Mouse (Mus musculus) right cerebral cortex, postnatal 25 days (tissue): Measurements from ENCODE around the gene Gm3625.
A peak's percentile ranks its signal among the peaks of the same experiment; 100 is the strongest.
"Not testable (repeated sequence)": the region's sequence is repeated elsewhere in the genome, so short reads cannot be mapped to it uniquely, and the experiment has no call there.

Source experiments
- DNase-seq: peaks from one replicate; pipeline ENCODE4 v3.0.0; 2022

The Gm3625 gene

GRCm38 (mm10) chr12:4553704-4554103 is 39.0 kb downstream of the Gm3625 start:
- not testable (repeated sequence) for DNase-seq

- DNase-seq, result peak; percentile 73
Measured at GRCm38 (mm10) chr12:4548053-4549013, 44.4 kb downstream of the Gm3625 start.

- no peak for DNase-seq
Measured at GRCm38 (mm10) chr12:4547557-4547956, 45.2 kb downstream of the Gm3625 start.

- no peak for DNase-seq
Measured at GRCm38 (mm10) chr12:4546491-4546890, 46.2 kb downstream of the Gm3625 start.

- DNase-seq, result no peak
Measured at GRCm38 (mm10) chr12:4545425-4545824, 47.3 kb downstream of the Gm3625 start.

GRCm38 (mm10) chr12:4544400-4544919 is 48.3 kb downstream of the Gm3625 start:
- DNase-seq, result no peak
